Mouse (Mus musculus) left cerebral cortex, adult 6 months (tissue): ENCODE measurements around the gene 4933402E13Rik. TPM values are rescaled to one million over a fixed set of nuclear protein-coding genes. Genes with fewer than 3 reads are reported as not detected.

ENCODE experiments used
- long read RNA-seq, 2 experiments: library from polyadenylated mRNA; unstranded; transcript quantifications; one replicate each; pipeline ENCODE4 v2.0.0; 2019 to 2020
- polyA plus RNA-seq: library from polyadenylated mRNA; unstranded; fragments of <200 nt; fragmentation: Nextera tagmentation; gene quantifications from 2 replicates; pipeline ENCODE4 v1.2.3, GENCODE M21; 2021

The 4933402E13Rik gene
- not detected in 2 replicates for polyA plus RNA-seq
- long read RNA-seq, experiment 1 = 0 reads
- long read RNA-seq, experiment 2 = 0 reads

DNA sequence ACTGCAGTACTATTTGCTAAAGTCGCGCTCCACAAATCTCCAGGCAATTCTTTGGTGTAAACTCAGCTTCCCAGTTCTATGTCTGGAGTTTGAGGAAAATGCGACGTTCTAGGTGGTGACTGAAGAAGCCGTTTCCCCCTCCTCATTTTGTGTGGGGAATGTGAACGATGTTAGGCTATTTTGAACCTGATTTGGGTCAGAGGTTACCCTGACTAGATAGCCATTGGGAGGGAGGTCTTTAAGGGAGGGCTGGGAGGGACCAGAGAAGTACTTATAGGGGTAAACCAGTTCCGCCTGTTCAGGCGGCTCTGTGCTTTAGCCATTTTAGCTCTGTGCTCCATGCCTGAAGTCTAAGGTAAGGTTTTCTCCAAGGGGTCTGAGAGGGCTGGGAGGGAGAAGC is at the start of gene 4933402E13Rik:
4933402E13Rik (plus strand) TSS at position 301 of the 400 bp plus-strand sequence.

Other genes starting within 250 kb of the 4933402E13Rik start
- not detected in 2 replicates for gene 4931400O07Rik, start 184.5 kb downstream of the 4933402E13Rik start, polyA plus RNA-seq